Comparison of ENCODE assay signal across 8 mouse cellular contexts in the genomic region with DNA sequence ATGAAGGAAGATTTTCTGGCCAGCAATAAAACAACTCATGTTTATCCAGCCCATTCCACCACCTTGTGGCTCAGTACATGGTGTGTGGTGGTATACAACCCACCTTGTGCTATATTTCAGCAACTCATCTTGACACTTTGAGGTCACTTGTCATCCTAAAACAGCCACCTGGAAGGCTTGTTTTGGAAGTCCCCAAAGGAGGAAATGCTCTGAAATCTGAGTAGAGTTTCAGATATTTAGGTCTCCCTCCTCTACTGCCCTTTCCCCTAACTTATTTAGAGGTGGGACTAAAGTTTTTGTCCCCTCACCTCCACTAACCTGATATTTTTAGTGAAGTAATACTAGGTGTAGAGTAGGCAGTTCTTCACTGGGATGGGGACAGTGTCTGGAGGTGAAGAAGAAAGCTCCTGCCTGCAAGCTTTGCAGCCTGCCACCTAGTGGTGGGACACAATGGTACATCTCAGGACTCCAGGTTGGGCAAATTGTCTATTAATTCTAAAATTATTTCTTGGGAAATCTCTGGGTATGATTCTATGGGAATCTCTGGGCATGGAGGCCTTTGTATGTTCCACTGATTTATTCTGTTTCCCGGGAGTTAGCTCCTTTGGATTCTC. TPM values are rescaled to one million over a fixed set of nuclear protein-coding genes. Genes with fewer than 3 reads are reported as not detected.
DNase-seq lines count a peak whose midpoint lies in the region; ATAC-seq lines count a peak whose summit lies in the region.

No protein-coding gene starts in this region.

- WGBS in forebrain, embryonic 12.5 days = 43% methylated on average over 1 of the region's 1 CpGs
- WGBS in hindbrain, embryonic 10.5 days = 28% methylated on average over 1 of the region's 1 CpGs

- H3K9me3 ChIP-seq in forebrain, embryonic 12.5 days = no peaks in the 10 kb centered on the region
- H3K9me3 ChIP-seq in hindbrain, embryonic 10.5 days = no peaks in the 10 kb centered on the region

- H3K27me3 ChIP-seq in forebrain, embryonic 12.5 days = no peaks in the 10 kb centered on the region
- no peaks in the 10 kb centered on the region for H3K27me3 ChIP-seq in hindbrain, embryonic 10.5 days (ENCODE audit: insufficient read depth, poor library complexity, severe bottlenecking)

- no peak overlapping the region for H3K4me3 ChIP-seq in forebrain, embryonic 12.5 days (replicated peaks)
- 0 out of 2 replicates have a peak overlapping the region, but pooled peaks have one; percentile 82 for H3K4me3 ChIP-seq in hindbrain, embryonic 10.5 days

- H3K27ac ChIP-seq in forebrain, embryonic 12.5 days = no peak overlapping the region
- no peak overlapping the region for H3K27ac ChIP-seq in hindbrain, embryonic 10.5 days

- peak; percentile 35 for DNase-seq in Muller cell, postnatal 12 days (ENCODE audit: inconsistent ontology term)
- peak; percentile 69 for DNase-seq in c-Kit-positive CD71-positive TER-119-negative erythroid progenitor cells, embryonic 14.5 days (ENCODE audit: low read depth)
- peak; percentile 55 for DNase-seq in hindbrain, embryonic 10.5 days (ENCODE audit: low spot score)
- peak; percentile 53 to 68 for DNase-seq in layer of hippocampus, postnatal 10 days (ENCODE audit: low spot score in 2 of 2)
- peak; percentile 90 for DNase-seq in lung, postnatal 36 days
- peak; percentile 42 for DNase-seq in right cerebral cortex, postnatal 25 days
- peak; percentile 32 for DNase-seq in yolk sac, embryonic 10.5 days (ENCODE audit: low spot score)

- H3K4me1 ChIP-seq in forebrain, embryonic 12.5 days = peaks cover 16% of the 10 kb centered on the region
- H3K4me1 ChIP-seq in hindbrain, embryonic 10.5 days (replicated peaks) = peaks cover 19% of the 10 kb centered on the region

- ATAC-seq in forebrain, embryonic 12.5 days (ENCODE audit: low FRiP score) = no peak

- no peaks in the 10 kb centered on the region for H3K36me3 ChIP-seq in forebrain, embryonic 12.5 days (replicated peaks)
- no peaks in the 10 kb centered on the region for H3K36me3 ChIP-seq in hindbrain, embryonic 10.5 days

- H3K4me2 ChIP-seq in forebrain, embryonic 12.5 days = peak overlapping the region; percentile 8; the same call in 1 of the 2 replicates

- H3K9ac ChIP-seq in forebrain, embryonic 12.5 days = no peak overlapping the region

RNA-seq across cellular contexts. Expression of gene Grk5, which starts 2.5 kb away (rescaled TPM):
- polyA plus RNA-seq in forebrain, embryonic 12.5 days (2016; fragmentation: Nextera tagmentation; extraction: Ambion mirVana) = 2.0 and 2.4 TPM in 2 replicates
- 2.3 and 2.8 TPM in 2 replicates for polyA plus RNA-seq in hindbrain, embryonic 10.5 days (2016; fragmentation: Nextera tagmentation; extraction: Ambion mirVana)
- 10 to 100 TPM; 11.6 to 13.2 TPM for total RNA-seq in layer of hippocampus, postnatal 10 days (2021)

RNA-seq across cellular contexts. Expression of gene Prdx3, which starts 17.7 kb away (rescaled TPM):
- 84.8 and 88.9 TPM in 2 replicates for polyA plus RNA-seq in forebrain, embryonic 12.5 days (2016; fragmentation: Nextera tagmentation; extraction: Ambion mirVana)
- polyA plus RNA-seq in hindbrain, embryonic 10.5 days (2016; fragmentation: Nextera tagmentation; extraction: Ambion mirVana) = 108 and 111 TPM in 2 replicates
- total RNA-seq in layer of hippocampus, postnatal 10 days (2021) = 10 to 100 TPM; 81.0 to 89.1 TPM

RNA-seq across cellular contexts. Expression of gene Sfxn4, which starts 30.8 kb away (rescaled TPM):
- polyA plus RNA-seq in forebrain, embryonic 12.5 days (2016; fragmentation: Nextera tagmentation; extraction: Ambion mirVana) = 9.8 and 12.5 TPM in 2 replicates
- 13.8 and 16.0 TPM in 2 replicates for polyA plus RNA-seq in hindbrain, embryonic 10.5 days (2016; fragmentation: Nextera tagmentation; extraction: Ambion mirVana)
- 10 to 100 TPM; 11.3 to 12.1 TPM for total RNA-seq in layer of hippocampus, postnatal 10 days (2021)

Comparison
In these comparisons a context has a peak if more than half of its experiments do, and no peak if none do; other contexts are left out.
1. DNase-seq: peak in every context shown above with its lines; median percentile 90 in lung, postnatal 36 days; 69 in c-Kit-positive CD71-positive TER-119-negative erythroid progenitor cells, embryonic 14.5 days; 60 in layer of hippocampus, postnatal 10 days; 55 in hindbrain, embryonic 10.5 days; 42 in right cerebral cortex, postnatal 25 days; 35 in Muller cell, postnatal 12 days; 32 in yolk sac, embryonic 10.5 days.